Mouse (Mus musculus) heart, adult 2 months (tissue): ENCODE results near the gene Gpr62.

Experiments
- CTCF ChIP-seq: fragments of 200-600 bp; IDR thresholded peaks from 2 replicates; pipeline ENCODE4 v1.8.1; 2022; ENCODE audit warnings: antibody characterized with exemption, mild to moderate bottlenecking, moderate library complexity
- EP300 ChIP-seq: fragments of 200-500 bp; IDR thresholded peaks from 2 replicates; pipeline ENCODE4 v1.6.1; 2011; ENCODE audit warnings: low read depth, low read length, control low read depth; ENCODE audit not compliant: insufficient read depth
- POLR2A ChIP-seq: fragments of 200-500 bp; IDR thresholded peaks from 2 replicates; pipeline ENCODE4 v1.6.1; 2011; ENCODE audit warnings: mild to moderate bottlenecking, low read depth, low read length, control low read depth; ENCODE audit not compliant: insufficient read depth

DNA sequence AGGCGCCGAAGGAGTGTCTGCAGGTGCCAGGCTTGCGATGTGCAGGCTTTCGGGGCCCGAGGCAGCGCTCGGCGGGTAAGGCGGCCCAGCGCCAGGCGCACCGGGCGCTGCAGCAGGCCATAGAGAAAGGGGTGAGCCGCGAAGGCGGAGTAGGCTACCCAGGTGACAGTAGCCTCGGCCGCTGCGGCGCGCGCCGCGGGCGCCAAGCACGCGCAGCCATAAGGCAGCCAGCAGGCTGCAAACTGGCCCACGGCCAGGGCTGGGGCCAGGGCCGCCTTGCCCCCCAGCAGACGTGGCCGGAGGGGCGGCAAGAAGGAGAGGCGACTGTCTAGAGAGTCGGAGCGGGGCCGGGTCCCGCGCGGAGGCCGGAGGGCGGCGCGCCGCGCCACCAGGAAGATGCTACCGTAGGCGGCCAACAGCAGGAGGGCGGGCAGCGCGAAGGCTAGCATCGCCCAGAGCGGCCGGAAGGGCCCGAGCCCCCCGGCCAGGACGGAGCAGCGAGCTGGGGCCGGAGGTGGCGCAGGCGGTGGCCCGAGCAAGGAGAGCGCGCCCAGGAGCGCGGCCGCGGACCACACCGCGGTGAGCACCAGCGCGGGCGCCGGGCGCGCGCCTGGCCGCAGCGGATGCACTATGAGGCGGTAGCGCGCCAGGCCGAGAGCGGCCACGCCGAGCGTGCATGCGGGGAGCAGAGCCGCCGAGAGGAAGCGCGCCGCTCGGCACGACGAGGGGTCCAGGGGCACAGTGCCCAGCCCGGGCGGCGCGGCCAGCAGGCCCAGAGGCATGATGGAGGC, 792 bp downstream of the Gpr62 start:
- TF ChIP-seq CTCF (no peak), POLR2A (no peak), EP300 (no peak)
